Mouse (Mus musculus): ENCODE data around the gene Pgpep1. TPM values are rescaled to one million over a fixed set of nuclear protein-coding genes. Genes with fewer than 3 reads are reported as not detected.

The Pgpep1 gene
- polyA plus RNA-seq, 1 experiment = 21.1 TPM

GRCm38 (mm10) chr8:70674716-70675115 lies 14.5 kb upstream of the Pgpep1 start:
- peaks cover 10% of the 10 kb centered on the region for H3K4me1 ChIP-seq (ENCODE audit: control insufficient read depth, insufficient read depth, low read length)
- WGBS = 29% methylated on average over 4 of the region's 4 CpGs
- H3K27ac ChIP-seq (ENCODE audit: control insufficient read depth, insufficient read depth, low read depth, low read length, poor library complexity) = peak overlapping the region; percentile 5
- H3K4me3 ChIP-seq (replicated peaks; ENCODE audit: control insufficient read depth, low read depth, low read length) = no peak overlapping the region
- TF ChIP-seq POLR2A (IDR thresholded peaks at IDR 0.05; ENCODE audit: borderline replicate concordance, control insufficient read depth, low read depth, low read length) = no peak
- no peak for TF ChIP-seq CTCF (IDR thresholded peaks at IDR 0.05; ENCODE audit: control insufficient read depth, insufficient read depth, low read length)

GRCm38 (mm10) chr8:70674109-70674508 lies 13.9 kb upstream of the Pgpep1 start:
- TF ChIP-seq POLR2A (IDR thresholded peaks at IDR 0.05; ENCODE audit: borderline replicate concordance, control insufficient read depth, low read depth, low read length) (no peak), CTCF (IDR thresholded peaks at IDR 0.05; ENCODE audit: control insufficient read depth, insufficient read depth, low read length) (no peak)
- WGBS = 78% methylated on average over 3 of the region's 3 CpGs
- Histone ChIP-seq H3K4me3 (replicated peaks; ENCODE audit: control insufficient read depth, low read depth, low read length) (peak overlapping the region; percentile 70), H3K4me1 (ENCODE audit: control insufficient read depth, insufficient read depth, low read length) (peaks cover 10% of the 10 kb centered on the region), H3K27ac (ENCODE audit: control insufficient read depth, insufficient read depth, low read depth, low read length, poor library complexity) (peak overlapping the region; percentile 94)

- H3K27ac ChIP-seq (ENCODE audit: control insufficient read depth, insufficient read depth, low read depth, low read length, poor library complexity) = peak within 1 kb of the TSS; percentile 94
- TF ChIP-seq POLR2A (IDR thresholded peaks at IDR 0.05; ENCODE audit: borderline replicate concordance, control insufficient read depth, low read depth, low read length) (no peak; the same call in 1 of the 2 replicates), CTCF (IDR thresholded peaks at IDR 0.05; ENCODE audit: control insufficient read depth, insufficient read depth, low read length) (peak; percentile 92)
- under 1% methylated on average over 60 of the region's 60 CpGs for WGBS
- H3K4me3 ChIP-seq (replicated peaks; ENCODE audit: control insufficient read depth, low read depth, low read length) = peak within 1 kb of the TSS; percentile 70
- peaks cover 8% of the 10 kb centered on the region; the same call in 1 of the 2 replicates for H3K4me1 ChIP-seq (ENCODE audit: control insufficient read depth, insufficient read depth, low read length)
Observed at GRCm38 (mm10) chr8:70673079-70673856, 13.1 kb upstream of the Pgpep1 start, which contains the start of gene Lsm4. Gene Lsm4, plus strand, starts transcription at chr8:70673248.

- 34% methylated on average over 19 of the region's 19 CpGs for WGBS
- peaks cover 6% of the 10 kb centered on the region; the same call in 1 of the 2 replicates for H3K4me1 ChIP-seq (ENCODE audit: control insufficient read depth, insufficient read depth, low read length)
- H3K27ac ChIP-seq (ENCODE audit: control insufficient read depth, insufficient read depth, low read depth, low read length, poor library complexity) = peak overlapping the region; percentile 23
- H3K4me3 ChIP-seq (replicated peaks; ENCODE audit: control insufficient read depth, low read depth, low read length) = peak overlapping the region; percentile 48
- no peak for TF ChIP-seq CTCF (IDR thresholded peaks at IDR 0.05; ENCODE audit: control insufficient read depth, insufficient read depth, low read length)
- no peak for TF ChIP-seq POLR2A (IDR thresholded peaks at IDR 0.05; ENCODE audit: borderline replicate concordance, control insufficient read depth, low read depth, low read length)
Observed at GRCm38 (mm10) chr8:70672325-70673078, 12.3 kb upstream of the Pgpep1 start.

- no peak overlapping the region for H3K27ac ChIP-seq (ENCODE audit: control insufficient read depth, insufficient read depth, low read depth, low read length, poor library complexity)
- H3K4me3 ChIP-seq (replicated peaks; ENCODE audit: control insufficient read depth, low read depth, low read length) = no peak overlapping the region
- no peak for TF ChIP-seq POLR2A (IDR thresholded peaks at IDR 0.05; ENCODE audit: borderline replicate concordance, control insufficient read depth, low read depth, low read length)
- no peak for TF ChIP-seq CTCF (IDR thresholded peaks at IDR 0.05; ENCODE audit: control insufficient read depth, insufficient read depth, low read length)
- H3K4me1 ChIP-seq (ENCODE audit: control insufficient read depth, insufficient read depth, low read length) = peaks cover 6% of the 10 kb centered on the region; the same call in 1 of the 2 replicates
- WGBS = 88% methylated on average over 10 of the region's 10 CpGs
Observed at GRCm38 (mm10) chr8:70671615-70672324, 11.6 kb upstream of the Pgpep1 start.

- Histone ChIP-seq H3K27ac (ENCODE audit: control insufficient read depth, insufficient read depth, low read depth, low read length, poor library complexity) (no peak overlapping the region), H3K4me1 (ENCODE audit: control insufficient read depth, insufficient read depth, low read length) (no peaks in the 10 kb centered on the region; the same call in 1 of the 2 replicates), H3K4me3 (replicated peaks; ENCODE audit: control insufficient read depth, low read depth, low read length) (no peak overlapping the region)
- WGBS = 73% methylated on average over 5 of the region's 5 CpGs
- no peak for TF ChIP-seq POLR2A (IDR thresholded peaks at IDR 0.05; ENCODE audit: borderline replicate concordance, control insufficient read depth, low read depth, low read length)
Observed at GRCm38 (mm10) chr8:70667071-70667470, 6.9 kb upstream of the Pgpep1 start.

GRCm38 (mm10) chr8:70665599-70665998 lies 5.4 kb upstream of the Pgpep1 start:
- no peak overlapping the region for H3K27ac ChIP-seq (ENCODE audit: control insufficient read depth, insufficient read depth, low read depth, low read length, poor library complexity)
- TF ChIP-seq CTCF (IDR thresholded peaks at IDR 0.05; ENCODE audit: control insufficient read depth, insufficient read depth, low read length) (no peak), POLR2A (IDR thresholded peaks at IDR 0.05; ENCODE audit: borderline replicate concordance, control insufficient read depth, low read depth, low read length) (no peak)
- no peak overlapping the region for H3K4me3 ChIP-seq (replicated peaks; ENCODE audit: control insufficient read depth, low read depth, low read length)
- WGBS = 80% methylated on average over 2 of the region's 2 CpGs
- H3K4me1 ChIP-seq (ENCODE audit: control insufficient read depth, insufficient read depth, low read length) = no peaks in the 10 kb centered on the region; the same call in 1 of the 2 replicates

- TF ChIP-seq POLR2A (IDR thresholded peaks at IDR 0.05; ENCODE audit: borderline replicate concordance, control insufficient read depth, low read depth, low read length) = no peak
- TF ChIP-seq CTCF (IDR thresholded peaks at IDR 0.05; ENCODE audit: control insufficient read depth, insufficient read depth, low read length) = no peak
- WGBS = 65% methylated on average over 3 of the region's 3 CpGs
Observed at GRCm38 (mm10) chr8:70664631-70665030, 4.4 kb upstream of the Pgpep1 start.

More at GRCm38 (mm10) chr8:70664631-70665030, 4.4 kb upstream of the Pgpep1 start:
- Histone ChIP-seq H3K4me3 (replicated peaks; ENCODE audit: control insufficient read depth, low read depth, low read length) (no peak overlapping the region), H3K4me1 (ENCODE audit: control insufficient read depth, insufficient read depth, low read length) (no peaks in the 10 kb centered on the region; the same call in 1 of the 2 replicates), H3K27ac (ENCODE audit: control insufficient read depth, insufficient read depth, low read depth, low read length, poor library complexity) (no peak overlapping the region)

Data from bone marrow, adult 2 months (tissue).